Mouse (Mus musculus) liver, embryonic 16.5 days (tissue): ENCODE results near the gene Stxbp3. TPM values are rescaled to one million over a fixed set of nuclear protein-coding genes. Genes with fewer than 3 reads are reported as not detected.

Experiments used
- ATAC-seq: fragments of 200-750 bp; cut with Nextera tagmentation; 2 replicates; pipeline ENCODE4 v1.8.0; 2017; ENCODE audit warnings: low read depth, mild to moderate bottlenecking, moderate number of reproducible peaks, moderate library complexity
- H3K27ac ChIP-seq: fragments of 300-500 bp; sonication (generic); 2 replicates; pipeline ENCODE4 v1.5.1; 2014; ENCODE audit warnings: mild to moderate bottlenecking, low read length
- H3K27me3 ChIP-seq: fragments of 300-500 bp; sonication (generic); 2 replicates; pipeline ENCODE4 v1.6.1; 2014; ENCODE audit warnings: low read depth, low read length, mixed read lengths; ENCODE audit not compliant: control insufficient read depth, insufficient read depth
- H3K36me3 ChIP-seq: fragments of 300-500 bp; sonication (generic); 2 replicates; pipeline ENCODE4 v1.6.1; 2014; ENCODE audit warnings: mild to moderate bottlenecking; ENCODE audit not compliant: control insufficient read depth, insufficient read depth
- H3K4me1 ChIP-seq: fragments of 300-500 bp; sonication (generic); 2 replicates; pipeline ENCODE4 v1.6.1; 2014; ENCODE audit warnings: low read depth, low read length, mixed read lengths; ENCODE audit not compliant: control insufficient read depth
- H3K4me2 ChIP-seq: fragments of 300-500 bp; sonication (generic); 2 replicates; pipeline ENCODE4 v1.6.1; 2014; ENCODE audit warnings: low read depth, low read length, mixed read lengths
- H3K4me3 ChIP-seq: fragments of 300-500 bp; sonication (generic); 2 replicates; pipeline ENCODE4 v1.5.1; 2014; ENCODE audit warnings: low read depth, mild to moderate bottlenecking, low read length
- H3K9ac ChIP-seq: fragments of 300-500 bp; sonication (generic); 2 replicates; pipeline ENCODE4 v1.6.1; 2014; ENCODE audit warnings: low read depth, low read length
- H3K9me3 ChIP-seq: fragments of 300-500 bp; sonication (generic); replicated peaks from 2 replicates; pipeline ENCODE4 v1.6.1; 2016; ENCODE audit warnings: low read length; ENCODE audit not compliant: control insufficient read depth
- WGBS: fragments of 180-500 bp; shearing (Covaris S2); extraction: QIAGEN DNeasy Blood & Tissue Kit; methylation state at CpG from one replicate; pipeline ENCODE4 v1.1.7; 2014; ENCODE audit not compliant: insufficient replicate concordance; 5-methylcytosine and 5-hydroxymethylcytosine counted together
- polyA plus RNA-seq: library from polyadenylated mRNA; unstranded; fragments of >200 nt; fragmentation: Nextera tagmentation; extraction: Ambion mirVana; gene quantifications from 2 replicates; pipeline ENCODE4 v1.2.1, GENCODE M21; 2015

Stxbp3 gene
- polyA plus RNA-seq, 1 experiment from 2014 or later: 17.6 TPM

DNA sequence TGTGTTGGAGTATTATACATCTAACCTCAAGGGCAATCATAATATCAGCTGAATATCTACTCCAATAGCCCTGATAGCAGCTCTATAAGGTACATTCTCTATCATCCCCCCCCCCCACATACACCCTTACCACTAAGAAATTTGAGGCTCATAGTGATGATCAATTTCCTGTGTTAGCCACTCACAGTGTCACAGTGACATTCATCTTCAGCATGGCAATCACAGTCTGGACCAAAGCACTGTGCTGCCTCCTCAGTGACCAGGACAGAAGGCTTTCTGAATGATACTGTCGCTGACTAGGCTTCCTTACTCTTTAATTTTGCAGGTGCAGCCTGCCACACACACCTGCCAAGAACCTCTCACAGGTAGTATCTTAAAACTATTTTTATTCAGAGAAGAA is 84.2 kb downstream of the Stxbp3 start:
- H3K27ac ChIP-seq: peak overlapping the region; percentile 79
- H3K27me3 ChIP-seq: no peaks in the 10 kb centered on the region; the same call in 1 of the 2 replicates
- no peak overlapping the region for H3K4me3 ChIP-seq
- 78% methylated on average over 1 of the region's 1 CpGs for WGBS
- no peak for ATAC-seq
- H3K4me2 ChIP-seq: peak overlapping the region; percentile 55
- peaks cover 37% of the 10 kb centered on the region for H3K4me1 ChIP-seq
- no peaks in the 10 kb centered on the region for H3K9me3 ChIP-seq
- no peaks in the 10 kb centered on the region for H3K36me3 ChIP-seq
- H3K9ac ChIP-seq: no peak overlapping the region

DNA sequence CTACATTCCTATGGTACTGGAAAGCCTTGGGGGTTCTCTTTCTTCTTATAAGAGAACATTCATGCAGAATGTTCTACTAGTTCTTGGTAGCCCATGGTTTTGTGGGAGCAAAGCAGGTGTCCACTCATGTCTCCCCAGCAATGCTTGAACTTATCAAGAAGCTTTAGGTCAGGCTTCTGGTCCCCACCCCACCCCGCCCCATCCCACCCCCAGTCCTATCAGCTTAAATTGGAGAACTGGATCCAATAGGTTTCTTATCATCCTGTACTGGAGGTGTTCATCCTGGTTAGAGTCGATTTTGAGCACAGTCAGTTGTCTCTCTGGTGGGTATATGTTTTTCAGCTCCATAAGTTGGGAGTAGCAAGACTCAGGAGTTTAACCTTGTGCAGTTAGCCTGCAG is 84.8 kb downstream of the Stxbp3 start:
- Histone ChIP-seq H3K4me3 (no peak overlapping the region), H3K9me3 (no peaks in the 10 kb centered on the region), H3K36me3 (no peaks in the 10 kb centered on the region), H3K4me1 (peaks cover 37% of the 10 kb centered on the region), H3K27me3 (no peaks in the 10 kb centered on the region; the same call in 1 of the 2 replicates), H3K27ac (peak overlapping the region; percentile 79), H3K4me2 (peak overlapping the region; percentile 55), H3K9ac (peak overlapping the region; percentile 23; the same call in 1 of the 2 replicates)
- 30% methylated on average over 2 of the region's 2 CpGs for WGBS
- peak; percentile 65 for ATAC-seq

DNA sequence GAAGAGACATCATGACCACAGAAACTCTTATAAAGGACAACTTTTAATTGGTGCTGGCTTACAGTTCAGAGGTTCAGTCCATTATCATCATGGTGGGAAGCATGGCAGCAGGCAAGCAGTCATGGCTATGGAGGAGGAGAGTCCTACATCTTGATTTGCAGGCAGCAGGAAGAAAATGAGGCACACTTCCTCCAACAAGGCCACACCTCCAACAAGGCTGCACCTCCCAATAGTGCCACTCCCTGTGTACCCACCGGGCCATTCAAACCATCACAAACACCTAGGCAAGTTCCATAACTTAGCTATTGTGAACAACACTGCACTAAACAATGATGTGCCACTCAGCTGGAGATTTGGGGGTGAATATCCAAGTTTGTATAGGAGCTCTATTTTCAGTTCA is 85.8 kb downstream of the Stxbp3 start:
- peak; percentile 34; the same call in 1 of the 2 replicates for ATAC-seq
- 38% methylated on average over 1 of the region's 1 CpGs for WGBS
- Histone ChIP-seq H3K4me1 (peaks cover 42% of the 10 kb centered on the region), H3K27me3 (no peaks in the 10 kb centered on the region; the same call in 1 of the 2 replicates), H3K9me3 (no peaks in the 10 kb centered on the region), H3K9ac (no peak overlapping the region), H3K27ac (peak overlapping the region; percentile 70), H3K4me2 (peak overlapping the region; percentile 3; the same call in 1 of the 2 replicates), H3K36me3 (no peaks in the 10 kb centered on the region), H3K4me3 (no peak overlapping the region)

DNA sequence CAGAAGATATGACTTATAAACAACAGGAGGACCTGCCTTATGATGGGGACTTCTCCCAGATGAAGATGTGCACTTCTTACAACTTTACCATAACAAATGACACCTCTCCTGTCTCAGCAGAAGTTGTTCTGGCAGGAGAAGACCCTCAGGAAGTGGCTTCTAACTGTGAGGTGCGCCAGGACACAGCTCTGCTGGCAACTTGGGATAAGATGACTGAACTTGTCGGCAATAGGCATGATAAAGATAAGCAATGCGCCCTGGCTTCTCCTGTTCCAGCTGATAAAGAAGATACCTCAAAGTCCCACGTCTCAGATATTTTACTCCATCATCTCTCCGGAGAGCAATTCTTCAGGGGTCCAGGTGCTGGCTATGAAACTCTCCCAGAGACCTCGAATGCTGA is 88.6 kb downstream of the Stxbp3 start:
- H3K9ac ChIP-seq: peak overlapping the region; percentile 19
- WGBS: 17% methylated on average over 6 of the region's 6 CpGs
- peak; percentile 87 for ATAC-seq
- no peaks in the 10 kb centered on the region for H3K36me3 ChIP-seq
- no peaks in the 10 kb centered on the region for H3K27me3 ChIP-seq
- peak overlapping the region; percentile 89 for H3K27ac ChIP-seq
- peak overlapping the region; percentile 49 for H3K4me2 ChIP-seq
- no peaks in the 10 kb centered on the region for H3K9me3 ChIP-seq
- peak overlapping the region; percentile 13 for H3K4me3 ChIP-seq
- peaks cover 40% of the 10 kb centered on the region for H3K4me1 ChIP-seq

DNA sequence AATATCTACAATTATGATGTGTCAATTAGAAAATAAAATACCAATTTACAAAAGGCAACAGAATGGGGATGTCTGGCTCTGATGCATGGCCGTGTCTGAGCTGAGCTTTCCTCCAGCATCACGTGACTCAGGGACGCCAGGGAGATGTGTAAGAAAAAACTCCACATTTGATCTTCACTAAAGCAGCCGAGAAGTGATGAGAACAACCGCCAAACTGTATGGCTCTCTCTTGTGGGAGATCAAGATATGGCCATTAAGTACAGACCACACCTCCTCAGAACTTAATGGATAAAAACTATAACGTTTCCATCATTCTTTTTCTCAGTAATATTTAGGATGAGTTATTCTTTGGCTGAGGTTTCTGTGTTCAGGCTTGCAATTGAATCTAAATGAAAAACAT is 89.3 kb downstream of the Stxbp3 start:
- peak overlapping the region; percentile 89 for H3K27ac ChIP-seq
- WGBS: 21% methylated on average over 6 of the region's 6 CpGs
- H3K4me3 ChIP-seq: peak overlapping the region; percentile 13
- H3K9me3 ChIP-seq: no peaks in the 10 kb centered on the region
- H3K27me3 ChIP-seq: no peaks in the 10 kb centered on the region
- H3K9ac ChIP-seq: peak overlapping the region; percentile 19
- H3K36me3 ChIP-seq: no peaks in the 10 kb centered on the region
- peaks cover 37% of the 10 kb centered on the region for H3K4me1 ChIP-seq
- H3K4me2 ChIP-seq: peak overlapping the region; percentile 49
- peak; percentile 72 for ATAC-seq

DNA sequence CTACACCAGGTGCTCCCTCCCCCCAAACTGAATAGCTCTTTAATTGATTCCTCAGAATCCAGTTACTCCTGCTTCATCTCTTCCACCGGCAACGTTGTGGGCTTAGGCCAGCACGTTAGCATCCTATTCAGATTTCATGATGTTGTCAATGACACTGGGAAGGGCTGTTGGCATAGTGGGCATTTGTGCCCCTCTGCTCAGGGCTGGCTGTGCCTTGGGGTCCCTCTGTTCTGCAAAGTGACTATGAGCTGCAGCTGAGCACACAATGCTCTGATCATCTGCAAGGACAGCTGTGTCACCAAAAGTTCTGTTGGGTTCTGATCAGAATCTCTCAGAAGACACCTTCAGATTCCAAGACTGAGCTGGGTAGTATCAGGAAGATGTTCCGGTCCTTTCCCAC is 96.3 kb downstream of the Stxbp3 start:
- Histone ChIP-seq H3K4me1 (peaks cover 10% of the 10 kb centered on the region), H3K4me3 (no peak overlapping the region), H3K36me3 (no peaks in the 10 kb centered on the region), H3K27ac (no peak overlapping the region), H3K9ac (no peak overlapping the region), H3K9me3 (no peaks in the 10 kb centered on the region), H3K4me2 (no peak overlapping the region), H3K27me3 (no peaks in the 10 kb centered on the region)
- 76% methylated on average over 4 of the region's 4 CpGs for WGBS
- no peak for ATAC-seq

Other genes with a start within 250 kb of the Stxbp3 start
- 1.4 and 1.9 TPM in 2 replicates for gene Wdr47, start 249.2 kb downstream of the Stxbp3 start, polyA plus RNA-seq
- 37.8 and 37.9 TPM in 2 replicates for gene Clcc1, start 186.6 kb downstream of the Stxbp3 start, polyA plus RNA-seq
- gene Gpsm2, start 118.2 kb downstream of the Stxbp3 start, polyA plus RNA-seq: 42.2 and 44.3 TPM in 2 replicates
- 0.51 and 0.75 TPM in 2 replicates for gene Aknad1, start 100.9 kb downstream of the Stxbp3 start, polyA plus RNA-seq
- 0.04 TPM in 2 replicates for gene Fndc7, start 49.5 kb upstream of the Stxbp3 start, polyA plus RNA-seq
- gene Prpf38b, start 71.2 kb upstream of the Stxbp3 start, polyA plus RNA-seq: 24.5 and 24.9 TPM in 2 replicates
- not detected in 2 replicates for gene Henmt1, start 99.3 kb upstream of the Stxbp3 start, polyA plus RNA-seq
- gene Gm9857, start 99.9 kb upstream of the Stxbp3 start, polyA plus RNA-seq: not detected in 2 replicates
- 0.82 and 0.92 TPM in 2 replicates for gene Fam102b, start 187.1 kb upstream of the Stxbp3 start, polyA plus RNA-seq
- gene Slc25a54, start 239.9 kb upstream of the Stxbp3 start, polyA plus RNA-seq: not detected in 2 replicates